Mouse (Mus musculus) layer of hippocampus, adult 11-12 months (tissue): ENCODE data around the gene Tmod1.

Source experiments
- DNase-seq: peaks from one replicate; pipeline ENCODE4 v3.0.0; 2022; ENCODE audit warnings: low spot score

Gene Tmod1

DNA sequence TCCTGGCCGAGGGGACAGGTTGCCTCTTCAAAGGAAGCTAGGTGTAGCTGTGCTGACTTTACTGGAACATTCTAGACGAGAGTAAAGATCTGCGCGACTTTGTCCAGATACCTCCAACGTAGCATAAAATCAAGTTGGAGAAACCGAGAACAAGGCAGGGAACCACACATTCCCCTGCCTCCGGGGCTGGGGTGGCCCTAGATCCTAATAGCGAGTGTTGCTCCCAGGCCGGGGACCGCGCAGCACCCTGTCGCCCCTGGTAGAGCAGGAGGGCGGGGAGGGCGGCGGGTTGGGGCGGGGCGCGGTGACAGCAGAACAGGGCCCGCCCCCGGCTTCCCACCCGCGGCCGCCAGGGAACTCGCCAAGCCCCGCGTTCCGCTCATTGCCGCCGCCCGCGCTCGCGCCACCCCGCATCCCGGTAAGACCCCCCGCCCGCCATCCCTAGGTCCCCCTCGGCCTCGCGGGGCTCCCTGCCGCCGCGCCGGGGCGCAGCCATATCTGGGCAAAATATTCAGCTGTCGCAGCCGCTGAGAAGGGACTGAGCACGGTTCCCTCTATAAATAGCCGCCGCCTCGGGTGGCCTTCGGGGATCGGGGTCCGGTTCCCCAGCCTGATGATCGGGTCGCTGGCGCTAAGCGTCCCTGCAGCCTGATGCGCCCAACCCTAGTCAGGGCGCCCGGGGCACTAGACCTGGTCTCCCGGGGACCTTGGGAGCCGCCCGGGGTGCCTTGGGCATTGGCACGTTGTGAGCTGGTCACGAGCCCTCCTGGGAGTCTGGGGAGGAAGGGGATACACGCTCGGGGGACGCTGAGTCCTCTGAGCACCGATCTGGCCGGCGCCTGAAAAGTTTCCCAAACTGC, at the start of gene Tmod1:
Tmod1 (plus strand) TSS at position 44 of the 860 bp plus-strand sequence.
- peak; percentile 66 for DNase-seq

DNA sequence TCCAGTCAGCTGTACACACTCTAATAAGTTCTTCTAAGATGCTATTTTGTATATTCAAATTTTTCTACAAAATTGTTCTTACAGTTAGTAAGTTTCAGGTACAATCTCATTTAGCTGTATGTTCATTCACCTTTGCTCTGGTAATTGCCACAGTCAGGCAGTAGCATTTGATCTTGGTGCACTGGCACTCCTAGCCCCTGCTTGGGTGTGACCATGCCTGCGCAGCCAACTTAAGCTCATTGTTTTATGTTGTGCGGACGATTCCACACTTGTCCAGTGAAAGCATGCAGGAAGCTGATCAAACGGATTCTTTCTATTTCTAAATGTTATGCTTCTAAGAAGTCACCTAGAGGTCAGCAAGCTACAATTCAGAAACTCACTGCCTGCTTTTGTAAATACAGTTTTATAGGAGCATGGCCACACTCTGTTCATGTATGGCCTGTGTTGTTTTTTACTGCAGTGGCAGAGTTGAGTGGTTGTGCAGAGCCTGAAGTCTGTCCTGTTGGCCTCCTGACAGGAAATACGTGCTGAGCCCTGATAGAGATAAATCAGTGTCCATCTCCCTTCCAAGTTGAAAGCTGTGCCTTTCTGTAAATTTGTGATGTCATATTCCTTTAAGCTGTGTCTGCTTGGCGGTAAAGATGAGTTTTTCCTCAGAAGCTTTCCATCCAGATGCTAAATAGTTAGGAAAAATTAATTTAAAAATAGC, 48.2 kb upstream of the Tmod1 start:
- no peak for DNase-seq

DNA sequence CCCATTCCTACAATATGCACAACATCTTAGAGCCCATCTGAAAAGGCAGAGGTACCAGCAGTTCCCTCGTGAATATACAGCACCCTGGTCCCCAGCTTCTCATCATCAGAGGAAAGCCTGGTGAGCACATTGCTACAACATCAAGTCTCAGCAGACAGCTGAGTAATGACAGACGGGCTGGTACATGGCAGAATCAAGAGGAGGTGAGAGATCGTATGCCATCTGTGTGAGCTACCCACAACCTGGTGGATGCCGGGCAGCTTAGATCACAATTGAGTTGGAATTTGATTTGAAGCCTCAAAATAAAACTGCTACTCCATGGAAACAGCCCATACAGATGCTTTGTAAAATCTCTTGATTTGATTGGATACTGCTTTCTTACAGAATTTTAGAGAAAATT, 40.2 kb upstream of the Tmod1 start:
- DNase-seq = peak; percentile 66

DNA sequence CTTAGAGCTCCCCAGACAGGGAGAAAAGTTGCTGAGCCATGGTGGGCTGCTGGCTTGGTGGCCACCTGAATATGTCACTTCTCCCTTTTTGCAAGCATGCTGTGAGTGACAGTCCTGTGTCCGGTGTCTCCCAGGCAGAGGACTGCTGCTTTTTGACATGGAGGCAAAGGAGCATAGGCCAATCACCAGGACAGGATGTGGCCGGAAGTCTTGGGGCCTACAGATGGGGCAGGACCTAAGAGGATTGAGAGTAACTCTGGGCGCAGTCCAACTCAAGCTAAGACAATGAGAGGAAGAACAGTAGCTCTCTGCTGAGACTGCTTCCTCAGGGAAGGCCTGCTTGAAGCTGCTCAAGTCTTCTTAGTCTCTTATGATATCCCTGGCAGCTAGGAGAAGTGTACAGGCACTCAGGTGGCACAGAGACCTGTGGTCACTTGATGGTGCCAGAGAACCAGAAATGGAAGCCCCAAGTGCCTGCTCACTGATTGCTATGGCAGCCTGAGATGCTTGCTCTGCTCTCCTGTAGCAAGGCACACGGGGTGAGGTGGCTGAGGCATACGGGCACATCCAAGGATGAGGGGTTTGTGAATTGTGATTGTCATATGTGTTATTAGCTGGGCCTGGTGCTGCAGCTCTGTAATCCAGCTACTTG, 30.5 kb upstream of the Tmod1 start:
- DNase-seq = no peak

DNA sequence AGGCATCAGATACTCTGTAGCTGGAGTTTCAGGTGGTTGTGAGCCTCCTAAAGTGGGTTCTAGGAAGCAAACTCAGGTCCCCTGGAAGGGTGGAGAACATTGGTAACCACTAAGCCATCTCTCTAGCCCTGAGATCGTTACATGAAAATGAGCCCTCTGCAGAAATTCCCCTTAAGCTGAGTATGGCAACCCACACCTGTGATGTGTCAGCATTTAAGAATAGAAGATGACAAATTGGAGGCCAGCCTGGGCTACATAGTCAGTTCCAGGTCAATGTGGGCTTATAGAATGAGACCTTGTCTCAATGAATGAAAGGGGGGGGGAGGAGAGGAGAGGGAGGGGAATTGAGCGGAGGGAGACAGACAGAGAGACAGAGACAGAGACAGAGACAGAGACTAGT, 27.0 kb upstream of the Tmod1 start:
- no peak for DNase-seq

DNA sequence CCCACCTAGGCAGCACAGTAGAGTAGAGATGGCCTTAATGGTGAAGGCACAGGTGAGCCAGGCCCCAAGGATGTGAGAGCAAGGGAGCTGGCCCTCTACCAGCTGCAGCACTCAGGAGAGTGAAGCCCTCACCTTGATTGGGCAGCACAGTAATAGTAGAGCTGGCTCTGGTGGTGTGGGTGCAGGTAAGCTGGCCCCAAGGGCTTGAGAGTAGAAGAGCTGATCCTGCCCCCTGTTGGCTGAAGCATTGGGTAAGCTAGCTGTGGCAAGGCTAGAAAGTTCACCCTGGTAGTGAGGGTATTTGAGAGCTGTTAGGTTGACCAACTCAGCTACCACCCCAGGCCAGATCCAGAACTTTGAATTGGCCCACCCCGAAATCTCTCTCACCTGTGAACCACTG, 23.1 kb upstream of the Tmod1 start:
- no peak for DNase-seq

DNA sequence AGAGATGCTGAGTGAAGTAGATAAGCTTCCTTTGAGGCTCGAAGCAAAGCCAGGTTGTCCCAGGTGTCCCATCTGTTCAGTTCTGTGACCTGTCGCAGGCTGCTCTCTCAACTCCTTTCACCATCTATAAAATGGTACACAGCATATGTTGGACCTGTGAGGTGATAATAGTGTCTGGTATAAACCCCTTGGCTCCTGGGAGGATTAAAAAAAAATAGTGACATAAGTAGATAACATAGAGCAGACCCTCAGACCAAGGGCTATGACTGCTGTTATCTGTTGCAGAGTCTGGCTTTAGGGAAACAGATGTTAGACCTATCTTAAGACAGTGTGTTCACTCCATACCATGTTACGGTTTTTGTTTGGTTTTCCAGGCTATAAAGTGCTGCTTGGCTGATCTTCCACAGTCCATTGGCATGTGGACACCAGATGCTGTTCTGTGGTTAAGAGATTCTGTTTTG, 15.7 kb upstream of the Tmod1 start:
- no peak for DNase-seq

DNA sequence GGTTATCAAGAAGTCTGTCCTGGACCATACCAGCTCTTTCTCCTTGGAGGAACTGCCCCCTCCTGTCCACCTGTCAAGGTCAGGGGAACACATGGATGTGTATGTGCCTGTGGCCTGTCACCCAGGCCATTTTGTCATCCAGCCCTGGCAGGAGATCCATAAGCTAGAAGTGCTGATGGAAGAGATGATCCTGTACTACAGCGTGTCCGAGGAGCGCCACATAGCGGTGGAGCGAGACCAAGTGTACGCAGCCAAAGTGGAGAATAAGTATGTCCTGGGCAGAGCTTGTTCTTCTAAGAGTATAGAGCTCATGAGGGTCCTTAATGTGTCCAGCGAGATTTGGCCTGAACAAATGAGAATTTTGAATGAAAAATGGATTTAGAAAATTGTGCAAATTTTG, 12.8 kb upstream of the Tmod1 start:
- DNase-seq = peak; percentile 41

DNA sequence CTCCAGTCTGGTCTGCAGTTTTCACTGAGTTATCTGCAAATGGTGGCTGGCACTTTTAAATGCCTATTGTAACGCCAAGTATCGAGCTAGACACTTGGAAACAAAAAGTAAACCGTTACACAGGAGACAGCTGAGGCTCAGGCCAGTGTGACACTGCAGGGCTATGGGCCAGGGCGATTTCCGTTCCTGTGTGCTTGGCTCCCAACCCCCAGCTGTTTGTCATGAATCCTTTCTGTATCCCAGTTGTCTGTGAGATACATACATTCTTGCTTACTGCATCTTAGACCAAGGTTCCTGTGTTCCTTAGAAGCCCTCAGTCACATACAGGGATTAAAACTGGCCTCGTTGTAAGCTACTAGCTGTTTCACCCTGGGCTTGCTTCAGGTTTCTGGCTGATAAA, 10.5 kb upstream of the Tmod1 start:
- no peak for DNase-seq

DNA sequence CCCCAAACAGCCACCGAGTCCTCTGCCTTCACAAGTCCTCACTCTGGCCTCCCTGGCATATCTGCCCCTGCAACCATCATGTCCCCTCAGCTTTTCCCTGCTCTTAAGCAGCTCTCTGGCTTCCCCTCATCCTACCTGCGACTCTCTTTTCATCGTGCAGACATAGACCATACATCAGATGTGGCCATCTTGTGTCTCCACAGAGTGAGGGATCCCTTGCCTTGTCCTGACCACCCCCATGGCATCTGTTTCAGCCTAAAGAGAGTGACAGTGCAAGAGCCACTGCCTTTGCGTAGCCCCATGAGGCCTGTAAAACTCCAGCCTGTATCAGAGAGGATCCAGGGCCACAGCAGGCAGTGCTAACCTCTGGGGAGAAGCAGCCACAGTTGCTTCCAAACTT, 10.0 kb upstream of the Tmod1 start:
- DNase-seq = no peak

DNA sequence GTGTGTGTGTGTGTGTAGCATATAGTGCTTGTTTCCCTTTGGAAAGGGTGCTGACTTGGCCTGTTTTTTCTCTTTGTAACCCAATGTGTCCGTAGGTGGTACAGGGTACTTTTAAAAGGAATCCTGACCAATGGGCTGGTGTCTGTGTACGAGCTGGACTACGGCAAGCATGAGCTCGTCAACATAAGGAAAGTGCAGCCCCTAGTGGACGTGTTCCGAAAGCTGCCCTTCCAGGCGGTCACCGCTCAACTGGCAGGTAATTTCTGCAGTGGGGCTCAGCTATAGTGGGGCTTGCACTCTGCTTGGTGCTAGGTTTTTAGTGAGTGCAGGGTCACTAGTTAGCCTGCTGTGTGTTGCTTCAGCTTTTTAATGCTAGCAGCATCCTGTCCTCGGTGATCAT, 9.2 kb upstream of the Tmod1 start:
- no peak for DNase-seq

DNA sequence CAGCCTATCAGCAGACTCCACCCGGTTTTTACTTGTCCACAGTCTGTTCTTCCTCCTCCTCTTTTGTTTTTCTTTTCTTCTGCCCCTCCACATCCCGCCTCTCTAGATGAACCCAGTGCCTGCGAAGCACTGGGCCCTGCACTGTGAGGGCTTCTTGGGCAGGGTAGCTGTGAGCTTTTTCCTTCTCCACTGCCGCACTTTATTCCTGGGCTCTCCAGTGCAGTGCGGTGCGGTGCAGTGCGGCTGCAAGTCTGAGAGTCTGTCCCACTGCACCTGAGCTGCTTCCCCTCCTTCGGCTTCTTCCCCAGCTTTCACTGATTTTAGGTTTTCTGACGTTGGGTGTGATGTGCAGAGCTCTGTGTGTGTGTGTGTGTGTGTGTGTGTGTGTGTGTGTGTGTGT, 6.3 kb upstream of the Tmod1 start:
- DNase-seq = no peak

DNA sequence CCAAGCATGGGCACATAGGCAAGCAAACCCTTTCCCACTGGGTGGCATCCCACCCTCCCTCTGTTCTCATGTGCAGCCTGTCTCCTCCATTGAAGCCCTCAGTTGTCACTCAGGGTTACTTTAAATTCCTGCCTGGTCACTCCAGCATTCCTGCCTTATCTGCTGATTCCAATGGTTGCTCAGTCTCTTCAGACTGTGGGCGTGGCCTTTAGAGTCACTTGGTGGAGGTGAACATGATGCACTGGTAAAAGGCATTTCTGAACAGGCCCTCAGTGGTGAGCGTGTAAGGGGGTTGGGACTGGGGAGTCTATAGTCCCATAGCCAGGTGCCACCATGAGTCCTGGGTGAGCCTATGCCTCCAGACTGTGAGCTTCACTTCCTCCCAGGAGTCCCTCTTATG, 5.5 kb upstream of the Tmod1 start:
- DNase-seq = no peak

DNA sequence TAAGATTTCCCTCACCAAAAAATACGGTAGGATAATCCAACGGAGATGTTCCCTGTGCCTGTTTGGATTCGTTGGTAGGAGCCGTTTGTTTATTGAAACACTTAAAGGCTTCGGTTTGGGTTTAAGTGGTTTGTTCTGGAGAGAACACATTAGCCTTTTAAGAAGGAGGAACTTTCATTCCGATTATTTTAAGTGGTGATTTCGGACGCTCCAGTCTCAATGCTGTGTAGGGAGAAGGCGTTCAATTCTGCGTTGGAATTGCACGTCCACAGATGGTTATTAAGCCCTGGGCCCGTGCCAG, 194 bp upstream of the Tmod1 start:
- DNase-seq = no peak

DNA sequence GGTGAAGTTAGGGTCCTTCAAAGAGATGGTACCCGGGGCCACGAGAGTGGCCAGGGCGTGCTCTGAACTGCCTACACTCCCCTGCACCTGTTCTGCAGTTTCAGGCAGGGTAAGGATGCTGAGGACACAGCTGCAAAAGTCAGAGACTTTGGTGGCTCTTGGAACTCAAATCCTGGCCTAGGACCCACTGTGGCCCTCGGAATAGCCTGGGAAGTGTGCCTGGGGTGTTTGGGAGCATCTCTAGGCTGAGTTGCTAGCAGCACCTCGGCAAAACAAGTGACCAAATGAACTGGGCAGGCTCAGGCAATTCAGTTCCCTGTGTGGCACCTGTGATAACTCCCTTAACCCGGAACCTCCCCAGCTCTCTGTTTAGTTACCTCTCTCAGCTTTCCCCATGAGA, 1.2 kb downstream of the Tmod1 start:
- no peak for DNase-seq

DNA sequence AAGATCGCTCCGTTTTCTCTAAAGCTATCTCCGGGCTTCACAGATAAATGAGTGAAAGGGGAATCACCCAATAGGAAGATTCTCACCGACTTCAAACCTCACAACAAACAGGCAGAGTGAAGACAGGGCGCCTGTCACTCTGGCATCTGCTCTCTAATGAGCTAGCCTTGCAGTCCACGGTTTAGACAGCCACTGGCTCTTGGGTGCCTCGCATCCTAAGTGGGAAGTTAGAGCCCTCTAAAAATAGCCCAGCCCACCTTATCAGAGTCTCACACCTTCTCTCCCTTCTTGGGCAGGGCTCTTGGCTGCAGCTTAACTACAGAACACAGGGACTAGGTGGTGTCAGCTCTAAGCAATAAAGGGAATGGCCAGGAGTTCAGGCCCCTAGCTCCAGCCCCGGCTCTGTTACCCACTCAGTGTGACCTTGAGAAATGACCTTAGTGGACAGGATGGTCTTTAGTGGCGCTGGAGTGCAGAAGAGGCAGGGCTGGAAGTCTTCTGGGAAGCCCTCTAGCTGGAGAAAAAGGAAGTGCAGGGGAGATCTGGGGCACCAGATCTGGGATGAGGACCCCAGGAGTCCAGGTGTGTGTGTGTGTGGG, 2.0 kb downstream of the Tmod1 start:
- no peak for DNase-seq

DNA sequence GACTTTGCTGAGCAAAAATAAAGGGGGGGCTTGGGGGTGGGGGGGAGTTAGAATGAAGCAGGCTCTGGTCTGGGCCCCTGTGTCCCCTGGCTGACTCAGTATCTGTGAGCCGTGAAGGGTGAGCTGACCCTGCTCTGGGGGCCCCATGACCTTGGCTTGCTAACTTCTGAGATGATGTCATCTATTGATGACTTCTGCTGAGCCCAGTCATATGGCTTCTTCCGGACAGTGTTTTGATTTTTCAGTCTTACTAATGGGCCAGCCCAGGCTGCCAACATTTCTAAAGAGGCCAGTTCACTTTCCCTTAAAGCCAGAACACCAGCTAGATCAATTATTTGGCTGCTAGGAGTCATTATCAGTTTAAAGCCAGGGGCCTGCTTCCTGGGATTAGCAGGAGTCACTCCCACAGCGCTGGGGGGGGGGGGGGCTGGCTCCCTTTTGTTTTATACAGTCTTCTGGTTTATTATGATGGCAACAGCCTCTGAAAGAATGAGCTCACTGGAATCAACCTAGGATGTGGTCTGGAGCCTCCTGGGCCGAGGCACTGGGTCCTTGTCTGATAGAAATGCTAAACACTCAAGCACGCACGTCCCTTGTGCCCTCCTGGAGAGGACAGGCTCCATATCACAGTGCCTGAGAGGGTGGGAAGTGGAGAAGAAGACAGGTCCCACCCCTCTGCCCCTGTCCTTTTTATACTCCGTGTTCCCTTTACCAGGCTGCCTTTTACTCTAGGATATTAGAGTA, 3.2 kb downstream of the Tmod1 start:
- DNase-seq = no peak

DNA sequence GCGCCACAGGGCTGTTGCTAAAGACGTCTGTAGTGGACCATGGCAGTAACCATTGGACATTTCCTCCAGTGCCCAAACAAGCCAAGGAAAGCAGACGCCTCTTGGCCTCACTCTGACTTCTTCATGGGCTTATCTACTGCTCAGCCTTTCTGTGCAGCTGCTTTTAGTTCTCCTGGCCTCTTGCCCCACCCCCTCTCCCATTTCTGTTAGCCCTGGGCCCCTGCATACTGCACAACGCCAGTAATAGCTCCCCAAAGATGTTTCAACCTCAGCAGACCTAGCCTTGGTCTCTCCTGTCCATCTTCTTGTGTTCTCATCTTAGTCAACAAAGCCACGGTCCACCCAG, 3.7 kb downstream of the Tmod1 start:
- no peak for DNase-seq

DNA sequence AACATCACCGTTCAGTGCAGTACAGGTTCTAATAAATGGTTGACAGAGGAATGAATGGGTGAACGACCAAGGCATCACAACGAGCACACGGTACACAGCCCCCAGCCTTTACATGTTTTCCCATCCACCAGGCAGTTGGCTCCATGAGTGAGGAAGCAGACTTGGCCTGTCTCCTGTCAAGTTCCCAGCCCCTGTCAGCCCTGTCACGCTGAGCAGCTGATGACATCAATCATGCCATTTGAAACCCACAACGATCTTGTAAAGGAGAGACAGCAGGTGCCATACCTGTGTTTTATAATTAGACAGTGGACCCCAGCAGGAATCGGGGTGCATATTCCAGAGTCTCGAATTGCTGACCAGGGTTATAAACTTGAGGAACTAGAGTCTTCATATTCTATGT, 4.6 kb downstream of the Tmod1 start:
- DNase-seq = no peak

DNA sequence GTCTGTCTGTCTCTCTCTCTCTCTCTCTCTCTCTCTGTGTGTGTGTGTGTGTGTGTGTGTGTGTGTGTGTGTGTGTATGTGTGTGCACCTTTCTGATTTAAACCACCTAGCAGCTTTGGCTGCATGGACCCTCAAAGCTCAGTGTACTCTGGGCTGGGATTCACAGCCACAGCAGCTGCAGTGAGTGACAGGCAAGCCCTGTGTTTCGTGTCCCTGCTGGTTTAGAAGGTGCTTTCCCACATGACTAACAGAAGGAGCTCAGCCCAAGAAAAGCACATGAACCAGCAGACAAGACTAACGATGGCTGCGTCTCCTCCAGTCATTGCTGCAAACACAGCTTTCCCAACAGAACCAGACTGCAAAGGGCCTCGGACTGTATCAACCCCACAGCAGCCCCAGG, 9.2 kb downstream of the Tmod1 start:
- no peak for DNase-seq

DNA sequence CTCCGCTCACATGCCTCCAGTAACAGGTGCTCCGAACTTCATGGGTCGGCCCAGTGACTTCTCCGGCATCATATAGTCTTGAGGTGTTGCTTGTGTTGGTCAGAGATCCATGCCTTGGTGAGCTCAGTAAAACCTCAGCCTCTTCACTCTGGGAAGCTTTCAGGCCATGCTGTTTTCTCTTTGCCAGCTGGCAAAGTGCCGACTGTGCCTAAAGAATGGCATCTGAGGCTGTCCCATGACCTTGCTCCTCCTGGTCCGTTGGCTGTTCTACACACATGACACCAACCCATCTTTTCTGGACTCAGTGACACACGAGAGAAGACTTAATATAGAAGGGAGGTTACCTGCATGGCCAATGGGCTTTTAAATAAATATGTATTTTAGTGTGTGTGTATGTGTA, 9.7 kb downstream of the Tmod1 start:
- no peak for DNase-seq
